Mouse (Mus musculus) heart, embryonic 15.5 days (tissue): ENCODE results near the gene Sar1b. TPM values are rescaled to one million over a fixed set of nuclear protein-coding genes. Genes with fewer than 3 reads are reported as not detected.
"Not testable (repeated sequence)": the region's sequence is repeated elsewhere in the genome, so short reads cannot be mapped to it uniquely, and the experiment has no call there.

Experiments used
- ATAC-seq: fragments of 200-750 bp; cut with Nextera tagmentation; replicated peaks from 2 replicates; pipeline ENCODE4 v1.8.0; 2017; ENCODE audit warnings: low read depth, moderate TSS enrichment; ENCODE audit not compliant: insufficient number of reproducible peaks, insufficient read depth, low FRiP score
- H3K27ac ChIP-seq: fragments of 300-500 bp; sonication (generic); 2 replicates; pipeline ENCODE4 v1.5.1; 2015; ENCODE audit warnings: mild to moderate bottlenecking, inconsistent platforms
- H3K27me3 ChIP-seq: fragments of 300-500 bp; sonication (generic); 2 replicates; pipeline ENCODE4 v1.6.1; 2015; ENCODE audit warnings: inconsistent platforms
- H3K36me3 ChIP-seq: fragments of 300-500 bp; sonication (generic); 2 replicates; pipeline ENCODE4 v1.6.1; 2015; ENCODE audit warnings: mild to moderate bottlenecking, inconsistent platforms
- H3K4me1 ChIP-seq: fragments of 300-500 bp; sonication (generic); replicated peaks from 2 replicates; pipeline ENCODE4 v1.6.1; 2015; ENCODE audit warnings: inconsistent platforms
- H3K4me2 ChIP-seq: fragments of 300-500 bp; sonication (generic); 2 replicates; pipeline ENCODE4 v1.6.1; 2015; ENCODE audit warnings: inconsistent platforms, mild to moderate bottlenecking, moderate library complexity
- H3K4me3 ChIP-seq: fragments of 300-500 bp; sonication (generic); 2 replicates; pipeline ENCODE4 v1.5.1; 2015; ENCODE audit warnings: mild to moderate bottlenecking, inconsistent platforms
- H3K9ac ChIP-seq: fragments of 300-500 bp; sonication (generic); 2 replicates; pipeline ENCODE4 v1.6.1; 2015; ENCODE audit warnings: mild to moderate bottlenecking, inconsistent platforms
- H3K9me3 ChIP-seq: fragments of 300-500 bp; sonication (generic); replicated peaks from 2 replicates; pipeline ENCODE4 v1.6.1; 2016; ENCODE audit warnings: inconsistent platforms
- WGBS: fragments of 180-500 bp; shearing (Covaris S2); methylation state at CpG from one replicate; pipeline ENCODE4 v1.1.7; 2015; ENCODE audit warnings: mixed read lengths; 5-methylcytosine and 5-hydroxymethylcytosine counted together
- polyA plus RNA-seq: library from polyadenylated mRNA; unstranded; fragments of >200 nt; fragmentation: Nextera tagmentation; extraction: Ambion mirVana; gene quantifications from 2 replicates; pipeline ENCODE4 v1.2.1, GENCODE M21; 2015

The Sar1b gene
- 115 and 137 TPM in 2 replicates for polyA plus RNA-seq

DNA sequence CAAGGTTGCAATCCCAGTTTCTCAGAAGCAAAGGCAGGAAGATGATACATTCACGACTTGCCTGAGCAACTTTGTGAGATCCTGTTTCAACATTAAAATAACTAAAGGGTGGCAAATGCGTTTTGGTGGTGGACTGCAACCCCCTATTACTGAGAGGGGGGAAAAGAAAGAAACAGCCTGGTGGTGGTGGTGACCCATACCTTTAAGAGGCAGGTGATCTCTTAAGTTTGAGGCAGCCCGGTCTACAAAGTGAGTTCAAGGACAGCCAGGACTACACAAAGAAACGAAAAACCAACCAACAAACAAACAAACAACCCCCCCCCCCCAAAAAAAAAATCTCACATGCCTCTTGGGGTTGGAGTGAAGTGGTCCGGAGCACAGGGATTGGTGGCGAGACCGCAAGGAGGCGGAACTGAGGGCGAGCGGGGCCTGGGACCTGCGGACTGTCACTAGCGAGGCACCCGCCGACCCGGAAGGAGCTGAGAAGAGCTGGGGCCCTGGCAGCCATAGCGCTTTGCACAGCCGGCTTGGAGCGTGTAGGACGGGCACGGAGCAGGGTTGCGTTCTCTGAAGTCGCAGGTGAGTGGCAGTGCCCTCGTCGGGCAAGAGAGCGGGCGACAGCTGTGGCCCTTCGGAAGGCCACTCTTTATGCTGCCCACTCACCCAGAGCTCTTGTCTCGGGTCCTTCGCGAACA, at the start of gene Sar1b, which contains the start of gene Sec24a:
Gene Sar1b, plus strand, starts transcription at position 475 of the 695 bp plus-strand sequence.
Gene Sec24a, minus strand, starts transcription at position 422 of the 695 bp plus-strand sequence.
- ATAC-seq = peak; percentile 85
- peak within 1 kb of the TSS; percentile 93 for H3K9ac ChIP-seq
- H3K9me3 ChIP-seq = no peaks in the 10 kb centered on the region
- peak within 1 kb of the TSS; percentile 90 for H3K4me2 ChIP-seq
- H3K27ac ChIP-seq = peak within 1 kb of the TSS; percentile 54
- 0 out of 2 replicates have a peak, but pooled peaks cover 3% of the 10 kb centered on the region for H3K27me3 ChIP-seq
- H3K36me3 ChIP-seq = no peaks in the 10 kb centered on the region
- H3K4me3 ChIP-seq = peak within 1 kb of the TSS; percentile 88
- peaks cover 10% of the 10 kb centered on the region for H3K4me1 ChIP-seq
- under 1% methylated on average over 30 of the region's 30 CpGs for WGBS

- H3K36me3 ChIP-seq = peaks cover 71% of the 10 kb centered on the region
- H3K4me3 ChIP-seq = no peak overlapping the region
- H3K27ac ChIP-seq = no peak overlapping the region
- WGBS = 90% methylated on average over 11 of the region's 11 CpGs
- no peaks in the 10 kb centered on the region for H3K4me1 ChIP-seq
- H3K9me3 ChIP-seq = no peaks in the 10 kb centered on the region
- no peak overlapping the region for H3K9ac ChIP-seq
- no peak overlapping the region for H3K4me2 ChIP-seq
- H3K27me3 ChIP-seq = no peaks in the 10 kb centered on the region
- no peak for ATAC-seq
These were observed 42.4 kb upstream of the Sar1b start for GRCm38 (mm10) chr11:51721066-51721465.

GRCm38 (mm10) chr11:51732883-51733282, 30.6 kb upstream of the Sar1b start:
- Histone ChIP-seq H3K4me3 (no peak overlapping the region), H3K27ac (no peak overlapping the region), H3K9me3 (no peaks in the 10 kb centered on the region), H3K9ac (no peak overlapping the region), H3K4me1 (no peaks in the 10 kb centered on the region), H3K36me3 (peaks cover 41% of the 10 kb centered on the region), H3K4me2 (no peak overlapping the region), H3K27me3 (no peaks in the 10 kb centered on the region)
- 69% methylated on average over 1 of the region's 1 CpGs for WGBS
- no peak for ATAC-seq

- H3K27me3 ChIP-seq, H3K27ac ChIP-seq, H3K9ac ChIP-seq, ATAC-seq, H3K4me3 ChIP-seq, H3K9me3 ChIP-seq, H3K4me2 ChIP-seq, H3K4me1 ChIP-seq: not testable (repeated sequence)
- peaks cover 40% of the 10 kb centered on the region for H3K36me3 ChIP-seq
- 95% methylated on average over 13 of the region's 13 CpGs for WGBS
These were observed 29.3 kb upstream of the Sar1b start for GRCm38 (mm10) chr11:51734218-51734617.

- no peak overlapping the region for H3K9ac ChIP-seq
- no peak overlapping the region for H3K4me3 ChIP-seq
- H3K36me3 ChIP-seq = peaks cover 39% of the 10 kb centered on the region
- 84% methylated on average over 3 of the region's 3 CpGs for WGBS
- no peak overlapping the region for H3K27ac ChIP-seq
- no peak for ATAC-seq
- H3K4me1 ChIP-seq = no peaks in the 10 kb centered on the region
- H3K27me3 ChIP-seq = no peaks in the 10 kb centered on the region
- no peak overlapping the region for H3K4me2 ChIP-seq
- H3K9me3 ChIP-seq = no peaks in the 10 kb centered on the region
These were observed 24.7 kb upstream of the Sar1b start for GRCm38 (mm10) chr11:51738651-51739403.

- H3K27ac ChIP-seq = no peak overlapping the region
- no peak overlapping the region for H3K4me2 ChIP-seq
- peaks cover 39% of the 10 kb centered on the region for H3K36me3 ChIP-seq
- H3K4me3 ChIP-seq = no peak overlapping the region
- no peaks in the 10 kb centered on the region for H3K4me1 ChIP-seq
- ATAC-seq = no peak
- 93% methylated on average over 3 of the region's 3 CpGs for WGBS
- H3K9me3 ChIP-seq = no peaks in the 10 kb centered on the region
- H3K9ac ChIP-seq = no peak overlapping the region
- no peaks in the 10 kb centered on the region for H3K27me3 ChIP-seq
These were observed 22.8 kb upstream of the Sar1b start for GRCm38 (mm10) chr11:51740701-51741100.

DNA sequence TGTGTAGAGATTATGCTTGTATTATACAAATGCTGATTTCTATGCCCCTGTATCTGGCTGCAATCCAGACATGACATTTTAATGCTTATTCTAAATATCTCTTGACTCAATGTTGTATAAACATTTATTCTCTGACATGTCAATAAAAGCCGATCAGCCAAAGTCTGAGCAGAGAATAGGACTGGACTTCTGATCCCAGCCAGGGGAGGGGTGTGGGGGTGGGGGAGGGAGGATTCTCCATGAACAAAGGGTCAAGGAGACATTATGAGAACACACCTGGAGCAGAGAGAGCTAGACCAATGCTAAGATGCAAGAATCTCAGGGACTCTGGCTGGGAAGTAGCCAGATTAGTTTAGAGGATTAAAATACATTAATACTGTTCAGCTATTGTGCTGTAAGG, 17.4 kb upstream of the Sar1b start:
- no peaks in the 10 kb centered on the region for H3K4me1 ChIP-seq
- WGBS = 95% methylated on average over 1 of the region's 1 CpGs
- H3K4me3 ChIP-seq = no peak overlapping the region
- no peak for ATAC-seq
- H3K9me3 ChIP-seq = no peaks in the 10 kb centered on the region
- peaks cover 26% of the 10 kb centered on the region for H3K36me3 ChIP-seq
- H3K4me2 ChIP-seq = no peak overlapping the region
- no peak overlapping the region for H3K27ac ChIP-seq
- H3K27me3 ChIP-seq = no peaks in the 10 kb centered on the region
- H3K9ac ChIP-seq = no peak overlapping the region

GRCm38 (mm10) chr11:51751623-51752225, 11.8 kb upstream of the Sar1b start:
- WGBS = 69% methylated on average over 6 of the region's 6 CpGs
- not testable (repeated sequence) for H3K27me3 ChIP-seq, H3K27ac ChIP-seq, H3K4me3 ChIP-seq, H3K9ac ChIP-seq, H3K9me3 ChIP-seq, H3K4me2 ChIP-seq, ATAC-seq, H3K36me3 ChIP-seq
- H3K4me1 ChIP-seq = peaks cover 12% of the 10 kb centered on the region

DNA sequence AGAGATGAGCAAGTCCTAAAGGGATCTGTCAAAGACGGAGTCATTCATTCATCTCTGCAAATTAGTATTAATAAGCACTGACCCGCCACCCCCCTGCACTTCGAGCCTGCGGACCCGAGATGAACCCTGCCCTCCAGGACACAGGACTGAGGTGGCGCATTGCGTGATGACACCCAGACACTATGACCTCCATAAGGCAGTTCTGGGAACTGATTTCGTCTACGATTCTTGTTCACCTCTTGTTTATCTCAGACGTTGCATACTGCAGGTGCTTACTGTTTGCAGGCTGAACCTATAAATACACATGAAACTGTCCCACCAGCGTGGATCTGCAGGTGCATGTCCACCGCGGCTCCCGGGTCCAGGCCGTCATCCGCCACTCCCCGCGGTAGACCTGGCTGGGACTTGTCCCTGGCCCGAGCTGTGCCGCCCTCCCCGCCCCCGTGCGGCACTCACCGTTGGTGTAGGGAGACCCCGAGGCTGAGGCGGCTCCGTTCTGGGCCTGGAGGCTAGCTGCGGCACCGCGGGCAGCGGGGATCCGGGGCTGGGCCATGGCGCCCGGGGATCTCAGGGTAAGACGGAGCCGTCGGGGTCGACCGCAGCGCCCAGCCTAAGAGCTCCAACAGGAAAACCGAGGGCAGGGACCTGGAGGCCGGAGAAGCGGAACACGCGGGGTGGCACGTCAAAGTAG, 7.7 kb upstream of the Sar1b start:
- Histone ChIP-seq H3K9ac (peak overlapping the region; percentile 96), H3K4me3 (peak overlapping the region; percentile 94), H3K27ac (peak overlapping the region; percentile 87), H3K4me2 (peak overlapping the region; percentile 76), H3K36me3 (no peaks in the 10 kb centered on the region), H3K4me1 (peaks cover 17% of the 10 kb centered on the region), H3K27me3 (0 out of 2 replicates have a peak, but pooled peaks cover 3% of the 10 kb centered on the region), H3K9me3 (no peaks in the 10 kb centered on the region)
- 1% methylated on average over 46 of the region's 46 CpGs for WGBS
- peak; percentile 74 for ATAC-seq

- Histone ChIP-seq H3K9ac (peak overlapping the region; percentile 96), H3K4me2 (peak overlapping the region; percentile 76), H3K36me3 (no peaks in the 10 kb centered on the region), H3K4me3 (peak overlapping the region; percentile 94), H3K9me3 (no peaks in the 10 kb centered on the region), H3K27ac (peak overlapping the region; percentile 87), H3K27me3 (0 out of 2 replicates have a peak, but pooled peaks cover 3% of the 10 kb centered on the region), H3K4me1 (peaks cover 17% of the 10 kb centered on the region)
- 0% methylated on average over 41 of the region's 41 CpGs for WGBS
- peak; percentile 97 for ATAC-seq
These were observed 7.1 kb upstream of the Sar1b start for GRCm38 (mm10) chr11:51756352-51756771.

GRCm38 (mm10) chr11:51757023-51757422, 6.5 kb upstream of the Sar1b start:
- 0 out of 2 replicates have a peak, but pooled peaks cover 3% of the 10 kb centered on the region for H3K27me3 ChIP-seq
- H3K9ac ChIP-seq = peak overlapping the region; percentile 96
- peaks cover 17% of the 10 kb centered on the region for H3K4me1 ChIP-seq
- peak overlapping the region; percentile 76 for H3K4me2 ChIP-seq
- peak overlapping the region; percentile 94 for H3K4me3 ChIP-seq
- no peaks in the 10 kb centered on the region for H3K9me3 ChIP-seq
- H3K36me3 ChIP-seq = no peaks in the 10 kb centered on the region
- 76% methylated on average over 11 of the region's 11 CpGs for WGBS
- peak overlapping the region; percentile 87 for H3K27ac ChIP-seq
- ATAC-seq = no peak
